Mouse (Mus musculus) granulocyte monocyte progenitor cell, adult 5-6 weeks (primary cell): Measurements from ENCODE around the gene 4930539E08Rik. TPM values are rescaled to one million over a fixed set of nuclear protein-coding genes. Genes with fewer than 3 reads are reported as not detected.

Source experiments
- ATAC-seq: replicated peaks from 2 replicates; pipeline ENCODE4 v1.8.0; 2016; ENCODE audit warnings: mild to moderate bottlenecking, moderate TSS enrichment, inconsistent platforms; ENCODE audit not compliant: poor library complexity, severe bottlenecking
- total RNA-seq, 2 experiments: library from RNA; stranded (forward) in 1 of 2; stranded (reverse) in 1 of 2; fragments of 200-712, 200-1000 nt in 1 of 2; fragments of >200 nt in 1 of 2; fragmentation: Nextera tagmentation in 1 of 2; gene quantifications; 2 replicates each; pipeline ENCODE4 v1.2.3; 2014 to 2017

Gene 4930539E08Rik
- 1.8 and 2.6 TPM in 2 replicates for total RNA-seq (2014; fragmentation: Nextera tagmentation)
- 1.2 and 1.5 TPM in 2 replicates for total RNA-seq (2017)

- ATAC-seq: no peak
These were observed at the start of gene 4930539E08Rik for GRCm38 (mm10) chr17:28915060-28915628. Gene 4930539E08Rik, minus strand, starts transcription at chr17:28915324.

- ATAC-seq: no peak
These were observed 46.5 kb upstream of the 4930539E08Rik start for GRCm38 (mm10) chr17:28961596-28961995.

- ATAC-seq: no peak
These were observed 45.5 kb upstream of the 4930539E08Rik start for GRCm38 (mm10) chr17:28960597-28960996.

- no peak for ATAC-seq
These were observed 39.3 kb upstream of the 4930539E08Rik start for GRCm38 (mm10) chr17:28954416-28954815.

GRCm38 (mm10) chr17:28953251-28953650 lies 38.1 kb upstream of the 4930539E08Rik start:
- ATAC-seq: no peak

- ATAC-seq: peak; percentile 71
These were observed 37.0 kb upstream of the 4930539E08Rik start, which contains the start of gene Kctd20 for GRCm38 (mm10) chr17:28951831-28952799. Gene Kctd20, plus strand, starts transcription at chr17:28951950.

- ATAC-seq: no peak
These were observed 35.6 kb upstream of the 4930539E08Rik start for GRCm38 (mm10) chr17:28950751-28951150.

GRCm38 (mm10) chr17:28948661-28949060 lies 33.5 kb upstream of the 4930539E08Rik start:
- no peak for ATAC-seq

GRCm38 (mm10) chr17:28947011-28947939 lies 32.2 kb upstream of the 4930539E08Rik start:
- ATAC-seq: peak; percentile 68

GRCm38 (mm10) chr17:28944481-28944880 lies 29.4 kb upstream of the 4930539E08Rik start:
- no peak for ATAC-seq

GRCm38 (mm10) chr17:28943740-28944139 lies 28.6 kb upstream of the 4930539E08Rik start, which contains the start of gene Pxt1:
Gene Pxt1, minus strand, starts transcription at chr17:28943840.
- no peak for ATAC-seq

GRCm38 (mm10) chr17:28942101-28942500 lies 27.0 kb upstream of the 4930539E08Rik start:
- ATAC-seq: peak; percentile 33; the same call in 1 of the 2 replicates

GRCm38 (mm10) chr17:28940776-28941555 lies 25.8 kb upstream of the 4930539E08Rik start:
- no peak for ATAC-seq

GRCm38 (mm10) chr17:28936622-28937345 lies 21.7 kb upstream of the 4930539E08Rik start:
- peak; percentile 46; the same call in 1 of the 2 replicates for ATAC-seq

- no peak for ATAC-seq
These were observed 21.0 kb upstream of the 4930539E08Rik start for GRCm38 (mm10) chr17:28936133-28936532.

GRCm38 (mm10) chr17:28934120-28934916 lies 19.2 kb upstream of the 4930539E08Rik start:
- no peak for ATAC-seq

GRCm38 (mm10) chr17:28932274-28932673 lies 17.1 kb upstream of the 4930539E08Rik start:
- no peak for ATAC-seq
